Mouse (Mus musculus): ENCODE data around the gene Btg1. TPM values are rescaled to one million over a fixed set of nuclear protein-coding genes. Genes with fewer than 3 reads are reported as not detected.

Gene Btg1
- total RNA-seq, 2 experiments from 2014 or later = 38.1 to 44.5 TPM

- no peak for DNase-seq (ENCODE audit: low spot score in 2 of 2)
Observed at GRCm38 (mm10) chr10:96630110-96630509, 13.3 kb downstream of the Btg1 start.

- DNase-seq (ENCODE audit: low spot score in 2 of 2) = no peak
Observed at GRCm38 (mm10) chr10:96631066-96631711, 14.4 kb downstream of the Btg1 start.

- no peak for DNase-seq (ENCODE audit: low spot score in 2 of 2)
Observed at GRCm38 (mm10) chr10:96632271-96633144, 15.7 kb downstream of the Btg1 start.

GRCm38 (mm10) chr10:96633145-96633516 lies 16.3 kb downstream of the Btg1 start:
- DNase-seq (ENCODE audit: low spot score in 2 of 2) = no peak

GRCm38 (mm10) chr10:96635472-96635871 lies 18.7 kb downstream of the Btg1 start:
- DNase-seq (ENCODE audit: low spot score in 2 of 2) = no peak

- DNase-seq (ENCODE audit: low spot score in 2 of 2) = no peak
Observed at GRCm38 (mm10) chr10:96638477-96638876, 21.7 kb downstream of the Btg1 start.

GRCm38 (mm10) chr10:96642014-96642413 lies 25.2 kb downstream of the Btg1 start:
- no peak for DNase-seq (ENCODE audit: low spot score in 2 of 2)

GRCm38 (mm10) chr10:96642751-96643150 lies 25.9 kb downstream of the Btg1 start:
- DNase-seq (ENCODE audit: low spot score in 2 of 2) = no peak

GRCm38 (mm10) chr10:96645183-96645582 lies 28.4 kb downstream of the Btg1 start:
- DNase-seq (ENCODE audit: low spot score in 2 of 2) = no peak

GRCm38 (mm10) chr10:96646024-96646866 lies 29.4 kb downstream of the Btg1 start:
- DNase-seq (ENCODE audit: low spot score in 2 of 2) = peak; percentile 52 to 73

GRCm38 (mm10) chr10:96646867-96647462 lies 30.2 kb downstream of the Btg1 start:
- no peak for DNase-seq (ENCODE audit: low spot score in 2 of 2)

- no peak for DNase-seq (ENCODE audit: low spot score in 2 of 2)
Observed at GRCm38 (mm10) chr10:96648161-96648561, 31.4 kb downstream of the Btg1 start.

GRCm38 (mm10) chr10:96649524-96649923 lies 32.7 kb downstream of the Btg1 start:
- DNase-seq (ENCODE audit: low spot score in 2 of 2) = no peak

GRCm38 (mm10) chr10:96652372-96652771 lies 35.6 kb downstream of the Btg1 start:
- no peak for DNase-seq (ENCODE audit: low spot score in 2 of 2)

GRCm38 (mm10) chr10:96653030-96653429 lies 36.2 kb downstream of the Btg1 start:
- no peak for DNase-seq (ENCODE audit: low spot score in 2 of 2)

GRCm38 (mm10) chr10:96654079-96654478 lies 37.3 kb downstream of the Btg1 start:
- DNase-seq (ENCODE audit: low spot score in 2 of 2) = no peak

GRCm38 (mm10) chr10:96654576-96654975 lies 37.8 kb downstream of the Btg1 start:
- no peak for DNase-seq (ENCODE audit: low spot score in 2 of 2)

- DNase-seq (ENCODE audit: low spot score in 2 of 2) = no peak
Observed at GRCm38 (mm10) chr10:96655066-96655465, 38.3 kb downstream of the Btg1 start.

GRCm38 (mm10) chr10:96656176-96656575 lies 39.4 kb downstream of the Btg1 start:
- DNase-seq (ENCODE audit: low spot score in 2 of 2) = no peak

- DNase-seq (ENCODE audit: low spot score in 2 of 2) = no peak
Observed at GRCm38 (mm10) chr10:96658906-96659305, 42.1 kb downstream of the Btg1 start.

- no peak for DNase-seq (ENCODE audit: low spot score in 2 of 2)
Observed at GRCm38 (mm10) chr10:96660280-96660985, 43.6 kb downstream of the Btg1 start.

All from layer of hippocampus, postnatal 10 days (tissue).